Mouse (Mus musculus): ENCODE measurements around the gene Anxa4. TPM values are rescaled to one million over a fixed set of nuclear protein-coding genes. Genes with fewer than 3 reads are reported as not detected.
A peak's percentile ranks its signal among the peaks of the same experiment; 100 is the strongest.

Anxa4 gene
- total RNA-seq, 4 experiments from 2014 or later: 77.0 to 102 (median 86.9) TPM

- DNase-seq: no peak
Observed at GRCm38 (mm10) chr6:86750961-86751360, 42.4 kb downstream of the Anxa4 start.

- no peak for DNase-seq
Observed at GRCm38 (mm10) chr6:86749817-86750216, 43.6 kb downstream of the Anxa4 start.

- DNase-seq: no peak
Observed at GRCm38 (mm10) chr6:86747171-86747570, 46.2 kb downstream of the Anxa4 start.

- no peak for DNase-seq
Observed at GRCm38 (mm10) chr6:86740652-86741051, 52.7 kb downstream of the Anxa4 start.

- DNase-seq: peak; percentile 54
Observed at GRCm38 (mm10) chr6:86736830-86737229, 56.6 kb downstream of the Anxa4 start.

GRCm38 (mm10) chr6:86736313-86736712 is 57.1 kb downstream of the Anxa4 start:
- DNase-seq: no peak

- peak; percentile 90 for DNase-seq
Observed at GRCm38 (mm10) chr6:86733183-86733876, 60.1 kb downstream of the Anxa4 start, which contains the start of gene Gmcl1. TSS of gene Gmcl1 (minus strand) at chr6:86733383.

GRCm38 (mm10) chr6:86732276-86733173 is 60.9 kb downstream of the Anxa4 start:
- DNase-seq: peak; percentile 25

- no peak for DNase-seq
Observed at GRCm38 (mm10) chr6:86728711-86729110, 64.7 kb downstream of the Anxa4 start.

GRCm38 (mm10) chr6:86721977-86722376 is 71.4 kb downstream of the Anxa4 start:
- DNase-seq: no peak

- no peak for DNase-seq
Observed at GRCm38 (mm10) chr6:86708072-86708774, 85.2 kb downstream of the Anxa4 start.

- no peak for DNase-seq
Observed at GRCm38 (mm10) chr6:86702577-86702976, 90.8 kb downstream of the Anxa4 start.

- DNase-seq: no peak
Observed at GRCm38 (mm10) chr6:86697903-86698302, 95.5 kb downstream of the Anxa4 start.

- no peak for DNase-seq
Observed at GRCm38 (mm10) chr6:86696213-86696612, 97.2 kb downstream of the Anxa4 start.

GRCm38 (mm10) chr6:86694465-86694864 is 98.9 kb downstream of the Anxa4 start:
- peak; percentile 19 for DNase-seq

- DNase-seq: no peak
Observed at GRCm38 (mm10) chr6:86689671-86690070, 103.7 kb downstream of the Anxa4 start.

GRCm38 (mm10) chr6:86686971-86687370 is 106.4 kb downstream of the Anxa4 start:
- DNase-seq: no peak

Other genes starting within 250 kb of the Anxa4 start
- gene Asprv1, start 165.4 kb downstream of the Anxa4 start, total RNA-seq (2022): under 1 TPM in 3 of 4 experiments, not detected in 1; 0.15 to 0.86 (median 0.83) TPM
- gene Mxd1, start 124.4 kb downstream of the Anxa4 start, total RNA-seq (2022): 10 to 100 TPM in 2 of 4 experiments, 1 to 10 TPM in 2; 8.5 to 14.1 (median 10.5) TPM
- 10 to 100 TPM; 54.4 to 57.5 (median 55.9) TPM for gene Snrnp27, start 109.1 kb downstream of the Anxa4 start, total RNA-seq (2022)
- gene Gmcl1, start 60.2 kb downstream of the Anxa4 start, total RNA-seq (2022): 10 to 100 TPM; 22.4 to 23.6 (median 22.7) TPM
- gene Aak1, start 55.9 kb upstream of the Anxa4 start, total RNA-seq (2022): 100 to 1,000 TPM; 129 to 147 (median 132) TPM
- gene Nfu1, start 215.7 kb upstream of the Anxa4 start, total RNA-seq (2022): 10 to 100 TPM; 75.6 to 95.8 (median 82.6) TPM
- 10 to 100 TPM; 53.2 to 62.5 (median 55.0) TPM for gene Gfpt1, start 249.3 kb upstream of the Anxa4 start, total RNA-seq (2022)

Measured in adrenal gland, adult 8-10 months (tissue).